Mouse (Mus musculus) erythroblast, embryonic 14.5 days (primary cell): ENCODE data around the gene Tex52. TPM values are rescaled to one million over a fixed set of nuclear protein-coding genes. Genes with fewer than 3 reads are reported as not detected.
"Not testable (repeated sequence)": the region's sequence is repeated elsewhere in the genome, so short reads cannot be mapped to it uniquely, and the experiment has no call there.

Source experiments
- H3K27me3 ChIP-seq: 2 replicates; pipeline ENCODE4 v1.6.1; 2012; ENCODE audit warnings: inconsistent platforms; ENCODE audit not compliant: control insufficient read depth
- H3K36me3 ChIP-seq: 2 replicates; pipeline ENCODE4 v1.6.1; 2012; ENCODE audit warnings: mild to moderate bottlenecking, inconsistent platforms; ENCODE audit not compliant: control insufficient read depth
- H3K4me1 ChIP-seq: 2 replicates; pipeline ENCODE4 v1.6.1; 2012; ENCODE audit warnings: inconsistent platforms; ENCODE audit not compliant: control insufficient read depth
- H3K4me3 ChIP-seq: replicated peaks from 2 replicates; pipeline ENCODE3; 2012; ENCODE audit warnings: moderate library complexity, mild to moderate bottlenecking, inconsistent platforms
- H3K9me3 ChIP-seq: 2 replicates; pipeline ENCODE4 v1.6.1; 2012; ENCODE audit warnings: low read length, inconsistent platforms, mixed read lengths; ENCODE audit not compliant: control insufficient read depth
- GATA1 ChIP-seq: IDR thresholded peaks from 2 replicates; pipeline ENCODE4 v1.6.1; 2012; ENCODE audit warnings: low read length, inconsistent platforms, mixed read lengths
- TAL1 ChIP-seq: IDR thresholded peaks from 3 replicates; pipeline ENCODE4 v1.6.1; 2012; ENCODE audit warnings: low read length, inconsistent platforms, mixed read lengths
- polyA plus RNA-seq: library from polyadenylated mRNA; stranded (reverse); fragments of >175 nt; gene quantifications from 2 replicates; pipeline ENCODE4 v1.2.3, GENCODE M21; 2012

Tex52 gene
- polyA plus RNA-seq, 1 experiment = 0.03 TPM

GRCm38 (mm10) chr6:128379636-128380035, 4.4 kb downstream of the Tex52 start:
- H3K4me1 ChIP-seq = no peaks in the 10 kb centered on the region
- H3K4me3 ChIP-seq = no peak overlapping the region
- no peak for TF ChIP-seq TAL1
- TF ChIP-seq GATA1 = no peak
- no peaks in the 10 kb centered on the region for H3K9me3 ChIP-seq
- peaks cover 21% of the 10 kb centered on the region for H3K36me3 ChIP-seq
- no peaks in the 10 kb centered on the region for H3K27me3 ChIP-seq

DNA sequence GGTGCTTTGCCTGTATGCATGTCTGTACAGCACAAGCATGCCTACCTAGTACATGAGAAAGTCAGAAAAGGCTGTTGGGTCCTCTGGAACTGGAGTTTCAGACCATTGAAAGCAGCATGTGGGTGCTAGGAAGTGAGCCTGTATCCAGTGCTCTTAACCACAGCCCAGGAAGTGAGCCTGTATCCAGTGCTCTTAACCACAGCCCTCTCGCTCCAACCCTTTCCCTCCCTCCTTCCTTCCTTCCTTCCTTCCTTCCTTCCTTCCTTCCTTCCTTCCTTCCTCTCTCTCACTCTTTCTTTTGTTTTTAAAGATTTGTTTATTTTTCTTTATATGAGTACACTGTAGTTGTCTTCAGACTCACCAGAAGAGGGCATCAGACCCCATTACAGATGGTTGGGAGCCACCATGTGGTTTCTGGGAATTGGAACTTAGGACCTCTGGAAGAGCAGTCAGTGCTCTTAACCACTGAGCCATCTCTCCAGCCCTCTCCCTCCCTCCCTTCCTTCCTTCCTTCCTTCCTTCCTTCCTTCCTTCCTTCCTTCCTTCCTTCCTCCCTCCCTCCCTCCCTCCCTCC, 5.4 kb downstream of the Tex52 start:
- not testable (repeated sequence) for H3K27me3 ChIP-seq, H3K4me3 ChIP-seq

DNA sequence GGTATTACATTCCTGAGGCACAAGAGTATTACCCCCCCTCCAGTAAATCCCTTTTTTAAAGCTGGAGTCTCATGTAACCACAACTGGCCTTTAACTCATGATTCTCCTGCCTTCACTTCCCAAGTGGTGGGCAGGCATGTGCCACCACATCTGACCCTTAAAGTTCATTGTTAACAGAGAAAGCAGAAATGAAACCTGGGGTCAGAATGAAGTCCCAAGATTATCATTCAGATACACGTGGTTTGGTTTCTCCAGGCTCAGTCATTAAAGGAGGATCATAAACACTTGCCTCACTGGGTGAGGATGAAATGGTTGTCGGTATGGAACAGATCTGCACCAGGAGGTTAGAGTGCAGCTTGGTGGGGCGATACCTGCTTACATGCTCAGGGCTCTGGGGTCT, 6.0 kb downstream of the Tex52 start:
- peaks cover 7% of the 10 kb centered on the region for H3K36me3 ChIP-seq
- H3K9me3 ChIP-seq = no peaks in the 10 kb centered on the region
- TF ChIP-seq TAL1 = no peak
- TF ChIP-seq GATA1 = no peak
- H3K27me3 ChIP-seq = no peaks in the 10 kb centered on the region
- H3K4me1 ChIP-seq = no peaks in the 10 kb centered on the region
- H3K4me3 ChIP-seq = no peak overlapping the region

More for the DNA sequence above, 5.4 kb downstream of the Tex52 start:
- peaks cover 12% of the 10 kb centered on the region for H3K36me3 ChIP-seq
- H3K4me1 ChIP-seq, H3K9me3 ChIP-seq: not testable (repeated sequence)

DNA sequence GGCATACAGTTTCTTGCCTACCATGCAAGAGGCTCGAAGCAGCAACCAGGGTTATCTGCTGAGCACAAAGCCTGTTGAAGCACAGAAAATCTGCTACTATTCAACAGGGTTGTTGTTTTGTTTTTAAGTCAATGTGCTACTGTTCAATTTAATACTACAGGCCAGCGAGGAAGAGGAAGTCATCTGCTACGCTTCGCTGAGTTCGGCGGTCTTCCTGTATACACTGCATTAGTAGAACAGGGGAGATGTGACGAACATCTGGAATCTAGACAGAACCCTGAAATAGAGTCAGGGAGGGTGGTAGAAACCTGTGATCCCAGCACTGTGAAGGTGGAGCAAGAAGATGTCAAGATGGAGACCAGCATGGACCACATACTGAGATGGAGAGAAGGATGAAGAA, 8.5 kb downstream of the Tex52 start:
- Histone ChIP-seq H3K36me3 (no peaks in the 10 kb centered on the region), H3K27me3 (no peaks in the 10 kb centered on the region), H3K4me3 (no peak overlapping the region), H3K9me3 (no peaks in the 10 kb centered on the region), H3K4me1 (no peaks in the 10 kb centered on the region)
- TF ChIP-seq GATA1 (no peak), TAL1 (no peak)

DNA sequence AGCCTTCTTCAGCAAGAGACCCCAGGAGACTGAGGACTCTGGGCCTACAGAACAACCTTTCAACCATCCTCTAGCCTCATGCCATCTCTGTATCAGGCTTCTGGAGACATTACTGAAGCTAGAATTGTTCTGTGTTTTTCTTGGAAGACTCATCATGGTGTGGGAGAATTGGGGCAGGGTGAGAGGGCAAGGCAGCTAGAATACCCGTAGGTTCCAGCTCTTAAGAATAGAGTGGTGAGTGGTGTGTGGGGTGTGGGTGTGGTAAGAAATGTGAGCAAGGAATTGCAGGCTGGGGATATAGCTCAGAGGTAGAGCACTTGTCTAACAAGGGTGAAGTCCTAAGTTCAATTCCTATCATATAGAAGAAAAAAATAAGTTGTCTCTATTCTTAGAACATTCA, 9.8 kb downstream of the Tex52 start:
- no peak overlapping the region for H3K4me3 ChIP-seq
- H3K36me3 ChIP-seq = no peaks in the 10 kb centered on the region
- no peaks in the 10 kb centered on the region for H3K4me1 ChIP-seq
- no peak for TF ChIP-seq TAL1
- TF ChIP-seq GATA1 = no peak
- no peaks in the 10 kb centered on the region for H3K9me3 ChIP-seq
- no peaks in the 10 kb centered on the region for H3K27me3 ChIP-seq

- Histone ChIP-seq H3K9me3 (no peaks in the 10 kb centered on the region), H3K4me3 (no peak overlapping the region), H3K27me3 (no peaks in the 10 kb centered on the region), H3K4me1 (no peaks in the 10 kb centered on the region), H3K36me3 (no peaks in the 10 kb centered on the region)
- TF ChIP-seq GATA1 (no peak), TAL1 (no peak)
Measured at GRCm38 (mm10) chr6:128389185-128389584, 13.9 kb downstream of the Tex52 start.

GRCm38 (mm10) chr6:128390683-128391082, 15.4 kb downstream of the Tex52 start:
- H3K27me3 ChIP-seq = no peaks in the 10 kb centered on the region
- H3K4me1 ChIP-seq = no peaks in the 10 kb centered on the region
- no peak overlapping the region for H3K4me3 ChIP-seq
- TF ChIP-seq TAL1 = no peak
- TF ChIP-seq GATA1 = no peak
- no peaks in the 10 kb centered on the region for H3K36me3 ChIP-seq
- H3K9me3 ChIP-seq = no peaks in the 10 kb centered on the region

- TF ChIP-seq TAL1 (no peak), GATA1 (no peak)
- no peaks in the 10 kb centered on the region for H3K27me3 ChIP-seq
- H3K4me3 ChIP-seq = no peak overlapping the region
- no peaks in the 10 kb centered on the region for H3K9me3 ChIP-seq
- H3K36me3 ChIP-seq = no peaks in the 10 kb centered on the region
- H3K4me1 ChIP-seq = no peaks in the 10 kb centered on the region
Measured at GRCm38 (mm10) chr6:128397574-128398261, 22.5 kb downstream of the Tex52 start.

DNA sequence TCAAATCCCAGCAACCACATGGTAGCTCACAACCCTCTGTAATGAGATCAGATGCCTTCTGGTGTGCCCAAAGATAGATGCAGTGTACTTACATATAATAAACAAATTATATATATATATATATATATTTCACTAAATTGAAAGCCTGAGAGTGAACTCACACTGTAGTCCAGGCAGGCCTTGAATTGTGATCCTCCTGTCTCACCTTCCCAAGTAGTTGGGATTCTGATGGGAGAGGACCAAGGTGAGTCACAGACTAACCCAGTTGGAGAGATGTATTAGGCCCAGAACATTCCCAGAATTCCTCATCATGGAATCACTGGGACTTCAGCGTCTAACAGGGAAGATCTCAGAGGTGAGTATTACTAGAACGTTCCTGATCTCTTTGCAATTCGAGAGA, 23.7 kb downstream of the Tex52 start, which contains the start of gene Nrip2:
Gene Nrip2, plus strand, starts transcription at position 301 of the 400 bp plus-strand sequence.
- H3K4me3 ChIP-seq = no peak within 1 kb of the TSS
- TF ChIP-seq TAL1 = no peak
- TF ChIP-seq GATA1 = no peak
- no peaks in the 10 kb centered on the region for H3K36me3 ChIP-seq
- no peaks in the 10 kb centered on the region for H3K4me1 ChIP-seq
- no peaks in the 10 kb centered on the region for H3K9me3 ChIP-seq
- H3K27me3 ChIP-seq = no peaks in the 10 kb centered on the region
